Mouse (Mus musculus) liver, embryonic 14.5 days (tissue): ENCODE measurements at regions not wholly inside any gene's neighbourhood (a gene's known extent, or its start where the extent isn't known, plus 50 kb on each side); places are given as distances from the start of the nearest gene placed in this dataset.

Source experiments
- CTCF ChIP-seq: IDR thresholded peaks from 2 replicates; pipeline ENCODE4 v1.5.1; 2016; ENCODE audit warnings: antibody characterized with exemption, low read depth, control low read depth
- EP300 ChIP-seq: IDR thresholded peaks from 2 replicates; pipeline ENCODE4 v1.6.1; 2016; ENCODE audit warnings: antibody characterized with exemption, low read depth

- TF ChIP-seq CTCF (no peak), EP300 (no peak)
These were observed 202.7 kb downstream of the Rpl10-ps3 start for GRCm38 (mm10) chr9:50142091-50142490.
